Mouse (Mus musculus): ENCODE measurements around the gene Smoc1. TPM values are rescaled to one million over a fixed set of nuclear protein-coding genes. Genes with fewer than 3 reads are reported as not detected.
A peak's percentile ranks its signal among the peaks of the same experiment; 100 is the strongest.

Smoc1 gene
- total RNA-seq, 4 experiments from 2014 or later, result 7.4 to 12.4 (median 10.1) TPM

DNA sequence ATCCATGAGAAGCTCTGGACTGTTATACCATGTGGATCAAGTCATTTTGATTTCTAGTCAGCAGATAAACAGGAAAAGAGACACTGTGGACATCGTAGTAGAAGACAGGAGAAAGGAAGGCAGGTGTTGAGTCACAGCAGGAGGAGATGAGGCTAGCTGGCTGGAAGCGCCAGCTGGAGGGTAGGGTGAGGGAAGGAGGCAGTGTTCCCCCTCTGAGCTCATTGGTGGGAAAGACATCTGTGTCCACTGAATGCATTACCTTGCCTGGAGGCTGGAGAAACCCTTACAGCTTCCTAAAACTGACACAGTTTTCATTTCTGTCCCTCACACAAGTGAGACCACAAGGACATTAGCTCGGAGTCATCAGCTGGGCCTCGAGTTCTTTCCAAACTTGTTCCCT, 192.7 kb downstream of the Smoc1 start:
- DNase-seq (ENCODE audit: low spot score in 2 of 2), result no peak

DNA sequence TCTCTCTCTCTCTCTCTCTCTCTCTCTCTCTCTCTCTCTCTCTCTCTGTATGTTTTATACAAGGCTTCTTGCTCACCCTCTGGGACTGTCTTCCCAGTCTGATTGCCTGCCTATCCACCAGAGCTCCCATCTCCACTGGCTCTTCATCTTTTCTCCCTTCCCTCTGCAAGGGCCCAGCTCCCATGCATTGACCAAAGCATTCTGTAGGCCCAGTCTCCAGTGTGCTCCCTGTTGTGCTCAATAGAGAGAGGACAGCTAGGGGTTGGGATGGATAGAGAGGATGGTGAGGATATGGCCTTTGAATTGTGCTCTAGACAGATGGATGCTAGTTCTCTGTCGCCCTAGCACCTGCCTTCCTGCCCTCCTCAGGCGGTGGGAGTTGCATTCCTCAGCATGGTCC, 196.7 kb downstream of the Smoc1 start:
- no peak for DNase-seq (ENCODE audit: low spot score in 2 of 2)

DNA sequence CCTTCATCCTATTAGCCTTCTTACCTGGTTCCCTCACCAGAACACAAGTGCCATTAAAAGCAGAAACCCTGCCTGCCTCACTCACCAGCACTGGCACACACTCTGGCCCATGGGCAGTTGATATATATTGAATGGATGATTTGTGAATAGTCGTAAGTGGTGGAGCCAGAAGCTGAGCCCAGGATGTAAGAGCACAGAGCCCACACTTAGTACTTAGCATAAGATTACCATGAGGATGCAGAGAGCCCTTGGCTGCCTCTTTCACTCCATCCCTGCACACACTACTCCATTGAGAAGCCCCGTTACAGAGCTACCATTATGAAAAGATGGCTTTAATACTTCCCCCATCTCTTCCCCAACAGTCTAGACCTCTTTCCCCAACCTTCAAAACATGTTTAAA, 198.2 kb downstream of the Smoc1 start:
- DNase-seq (ENCODE audit: low spot score in 2 of 2), result no peak

DNA sequence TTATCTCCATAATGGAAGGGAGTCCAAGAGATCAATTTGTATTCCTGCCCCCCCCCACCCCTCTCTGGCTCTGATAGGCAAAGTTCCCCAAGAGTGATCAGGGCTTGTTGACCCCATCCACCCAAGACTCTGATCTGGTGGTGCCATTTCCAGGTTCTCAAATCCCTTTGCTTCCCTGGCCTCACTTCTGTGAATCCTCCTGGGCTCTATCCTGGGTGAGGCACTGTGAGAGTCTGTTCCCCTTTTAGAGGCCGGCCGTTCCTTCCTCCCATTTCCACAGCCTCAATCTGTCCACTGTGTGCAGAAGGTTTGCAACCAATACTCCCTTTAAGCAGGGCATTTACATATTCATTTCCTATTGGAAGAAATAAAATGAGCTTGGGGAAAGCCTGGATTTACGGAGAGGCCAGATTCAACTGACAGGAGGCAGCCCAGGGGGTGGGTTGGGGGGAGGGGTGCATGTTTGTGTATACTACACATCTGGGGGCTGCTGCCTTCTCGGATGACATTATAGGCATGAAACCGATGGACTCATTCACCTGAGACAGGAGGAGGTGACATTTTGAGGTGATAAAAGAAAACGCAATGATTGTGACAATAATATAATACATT, 199.5 kb downstream of the Smoc1 start:
- no peak for DNase-seq (ENCODE audit: low spot score in 2 of 2)

DNA sequence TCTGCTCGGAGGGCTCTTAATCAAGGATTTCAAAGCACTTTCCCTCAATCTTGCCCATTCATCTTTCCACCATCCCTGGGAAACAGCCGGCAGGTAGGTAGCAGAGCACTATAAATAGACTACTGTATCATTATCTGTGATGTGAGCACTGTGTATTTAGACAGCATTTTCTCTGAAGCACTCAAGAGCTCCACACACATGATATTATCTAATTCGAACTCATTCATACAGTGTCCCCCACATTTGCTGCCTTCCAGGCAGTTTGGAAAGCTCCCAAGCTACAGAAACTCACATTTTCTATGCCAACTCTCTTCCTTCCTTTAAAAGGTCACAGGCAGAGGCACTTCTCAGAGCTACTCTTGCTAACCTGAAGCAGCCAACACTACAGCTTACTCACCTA, 200.0 kb downstream of the Smoc1 start:
- peak in 1 of 2 experiments; percentile 22 for DNase-seq (ENCODE audit: low spot score in 2 of 2)

DNA sequence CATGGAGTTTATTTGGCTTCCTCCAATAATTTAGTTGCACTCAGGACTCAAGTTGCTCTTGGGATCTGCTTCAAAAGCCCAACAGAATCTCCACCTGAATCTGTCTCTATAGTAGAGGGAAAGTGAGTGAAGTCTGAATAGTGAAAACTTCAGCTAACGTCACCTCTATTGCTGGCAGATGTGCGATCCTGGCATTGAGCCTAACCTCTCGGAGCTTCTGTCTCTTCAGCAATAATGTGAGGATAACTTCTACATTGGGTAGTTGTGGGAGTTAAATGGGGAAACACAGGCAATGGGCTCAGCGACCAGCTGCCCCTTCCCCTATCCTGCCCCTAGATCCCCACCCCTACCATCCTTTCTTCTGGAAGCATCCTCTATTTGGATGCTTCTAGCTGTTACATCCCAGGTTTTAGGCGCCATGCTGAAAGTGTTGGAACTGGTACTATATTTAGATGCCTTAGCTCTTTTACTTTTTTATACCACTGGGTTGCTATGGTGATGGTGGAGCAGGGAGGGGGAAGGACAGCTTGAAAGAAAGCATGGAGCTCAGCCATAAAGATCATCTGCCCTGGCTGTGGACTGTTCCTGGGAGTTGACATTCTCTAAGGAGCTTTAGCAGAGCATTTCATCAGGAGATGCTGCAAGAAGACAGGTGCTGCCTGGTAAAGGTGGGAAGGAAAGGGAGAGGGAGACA, 201.3 kb downstream of the Smoc1 start:
- peak in 1 of 2 experiments; percentile 91 for DNase-seq (ENCODE audit: low spot score in 2 of 2)

DNA sequence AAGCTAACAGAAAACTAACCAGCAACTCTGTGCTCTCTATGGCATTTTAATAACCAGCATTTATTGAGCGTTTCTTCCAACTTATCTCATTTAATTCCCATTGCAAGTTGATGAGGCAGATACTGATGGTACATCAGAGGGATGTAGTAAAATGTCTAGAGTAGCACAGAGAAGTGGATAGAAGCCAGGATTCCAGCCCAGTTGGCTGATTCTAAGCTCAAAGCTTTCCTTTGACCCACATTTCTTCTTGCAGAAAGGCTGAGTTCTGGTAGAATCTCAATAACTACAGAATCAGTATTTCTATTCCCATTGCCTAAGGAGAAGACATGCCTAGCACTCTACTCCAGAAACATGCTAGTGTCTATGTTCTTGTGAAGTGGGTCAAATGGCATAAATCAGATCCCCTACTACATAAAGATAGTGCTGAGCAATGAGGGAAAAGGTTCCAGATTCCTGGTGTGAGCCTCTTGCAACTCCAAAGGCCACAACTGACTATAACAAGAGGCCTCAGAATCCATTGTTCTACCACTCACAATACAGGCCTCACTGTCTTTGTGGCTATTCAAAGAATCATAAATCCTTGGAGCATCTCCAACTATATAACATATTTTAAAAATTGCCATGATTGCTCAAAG, 207.3 kb downstream of the Smoc1 start:
- no peak for DNase-seq (ENCODE audit: low spot score in 2 of 2)

DNA sequence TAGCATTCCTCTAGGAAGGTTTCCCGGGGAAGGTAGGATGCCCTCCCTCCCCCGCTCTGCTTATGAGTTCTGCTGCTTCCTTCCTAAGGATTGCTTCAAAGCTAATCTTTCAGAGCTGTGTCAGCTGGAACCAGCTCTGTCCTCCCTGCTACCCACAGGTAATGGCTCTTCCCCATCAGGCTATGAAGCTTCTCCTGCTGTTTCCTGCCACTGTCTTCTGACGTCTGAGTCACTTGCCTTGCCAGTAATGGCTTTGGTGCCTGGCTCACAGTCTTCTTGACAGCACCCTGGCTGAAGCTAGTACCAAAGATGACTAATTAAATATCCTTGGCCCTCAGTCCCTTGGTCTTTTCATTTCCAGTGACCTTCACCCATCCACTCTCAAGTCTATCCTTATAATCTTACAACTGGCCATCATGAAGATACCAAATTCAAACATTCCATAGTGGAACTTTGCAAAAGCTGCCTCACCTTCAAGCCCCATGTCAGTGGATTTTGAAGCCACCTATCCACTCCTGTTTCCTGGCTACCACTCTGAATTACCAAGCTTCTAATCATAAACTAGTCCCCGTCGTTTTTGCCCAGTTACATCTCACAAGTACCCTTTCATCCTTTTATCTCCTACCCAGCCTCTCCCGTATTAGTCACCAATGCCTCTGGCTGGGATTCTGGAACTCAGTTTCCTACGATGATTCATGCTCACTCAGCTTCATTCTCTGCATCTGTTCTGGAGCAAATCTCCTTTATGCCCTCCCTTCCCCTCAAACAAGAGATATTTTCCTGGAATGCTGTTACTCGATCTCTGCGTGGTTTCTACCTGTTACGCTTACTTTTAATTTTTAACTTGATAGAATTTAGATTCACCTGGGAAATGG, 209.1 kb downstream of the Smoc1 start:
- DNase-seq (ENCODE audit: low spot score in 2 of 2), result no peak

Small RNA genes within 50 kb of the gene (microRNA-seq; reads per million reads assigned to microRNA genes)
- 0.66 to 1.1 reads per million in 2 experiments for gene Mir3067

Other genes with a start within 250 kb of the Smoc1 start
- gene Susd6, start 236.3 kb upstream of the Smoc1 start, total RNA-seq (2022), result 10 to 100 TPM; 34.7 to 38.2 (median 35.5) TPM
- 100 to 1,000 TPM; 286 to 385 (median 329) TPM for gene Srsf5, start 81.3 kb upstream of the Smoc1 start, total RNA-seq (2022)
- gene Slc10a1, start 58.1 kb upstream of the Smoc1 start, total RNA-seq (2022), result not detected

Data from left cerebral cortex, adult 8-10 months (tissue).